Mouse (Mus musculus): ENCODE measurements around the gene CN725425.

The CN725425 gene

GRCm38 (mm10) chr15:91199256-91199905 lies at the start of gene CN725425:
TSS of gene CN725425 (plus strand) at chr15:91199494.
- DNase-seq = no peak

- no peak for DNase-seq
Observed at GRCm38 (mm10) chr15:91152592-91152991, 46.7 kb upstream of the CN725425 start.

GRCm38 (mm10) chr15:91153311-91153710 lies 46.0 kb upstream of the CN725425 start:
- DNase-seq = no peak

- no peak for DNase-seq
Observed at GRCm38 (mm10) chr15:91161153-91161552, 38.1 kb upstream of the CN725425 start.

GRCm38 (mm10) chr15:91163454-91163853 lies 35.8 kb upstream of the CN725425 start:
- DNase-seq = no peak

GRCm38 (mm10) chr15:91165021-91165420 lies 34.3 kb upstream of the CN725425 start:
- no peak for DNase-seq

GRCm38 (mm10) chr15:91167850-91168562 lies 31.3 kb upstream of the CN725425 start:
- peak; percentile 8 for DNase-seq

GRCm38 (mm10) chr15:91170602-91171328 lies 28.5 kb upstream of the CN725425 start:
- no peak for DNase-seq

GRCm38 (mm10) chr15:91171332-91171731 lies 28.0 kb upstream of the CN725425 start:
- no peak for DNase-seq

GRCm38 (mm10) chr15:91172193-91172592 lies 27.1 kb upstream of the CN725425 start:
- DNase-seq = no peak

GRCm38 (mm10) chr15:91178656-91179314 lies 20.5 kb upstream of the CN725425 start:
- no peak for DNase-seq

GRCm38 (mm10) chr15:91179911-91180622 lies 19.2 kb upstream of the CN725425 start:
- DNase-seq = no peak

- DNase-seq = no peak
Observed at GRCm38 (mm10) chr15:91186358-91186757, 12.9 kb upstream of the CN725425 start.

- DNase-seq = no peak
Observed at GRCm38 (mm10) chr15:91190026-91190425, 9.3 kb upstream of the CN725425 start.

GRCm38 (mm10) chr15:91190519-91191207 lies 8.6 kb upstream of the CN725425 start:
- DNase-seq = no peak

GRCm38 (mm10) chr15:91191412-91192222 lies 7.7 kb upstream of the CN725425 start, which contains the start of gene Abcd2:
TSS of gene Abcd2 (minus strand) at chr15:91191799.
- peak; percentile 21 for DNase-seq

- DNase-seq = no peak
Observed at GRCm38 (mm10) chr15:91192223-91192598, 7.1 kb upstream of the CN725425 start.

GRCm38 (mm10) chr15:91200833-91201232 lies 1.5 kb downstream of the CN725425 start:
- DNase-seq = no peak

GRCm38 (mm10) chr15:91202486-91202885 lies 3.2 kb downstream of the CN725425 start:
- no peak for DNase-seq

GRCm38 (mm10) chr15:91203521-91203920 lies 4.2 kb downstream of the CN725425 start:
- DNase-seq = no peak

GRCm38 (mm10) chr15:91206518-91206917 lies 7.2 kb downstream of the CN725425 start:
- no peak for DNase-seq

All from thymus, postnatal 14 days (tissue).